Mouse (Mus musculus) liver, adult 2 months (tissue): ENCODE data around the gene Fxyd7. TPM values are rescaled to one million over a fixed set of nuclear protein-coding genes. Genes with fewer than 3 reads are reported as not detected.

Experiments used
- DNase-seq: peaks from one replicate; pipeline ENCODE4 v3.0.0-alpha.2; 2011; ENCODE audit warnings: low read depth, low spot score; ENCODE audit errors: extremely low read depth
- H3K27ac ChIP-seq: fragments of 200-500 bp; replicated peaks from 2 replicates; pipeline ENCODE4 v1.5.1; 2012; ENCODE audit warnings: low read depth, mild to moderate bottlenecking, control low read depth, inconsistent platforms, low read length; ENCODE audit not compliant: insufficient read depth
- H3K27me3 ChIP-seq: fragments of 200-500 bp; 2 replicates; pipeline ENCODE4 v1.6.1; 2012; ENCODE audit warnings: mild to moderate bottlenecking, moderate library complexity, low read length, inconsistent platforms; ENCODE audit not compliant: control insufficient read depth, insufficient read depth
- H3K36me3 ChIP-seq: fragments of 200-500 bp; 2 replicates; pipeline ENCODE4 v1.6.1; 2012; ENCODE audit warnings: low read length, inconsistent platforms; ENCODE audit not compliant: control insufficient read depth, insufficient read depth
- H3K4me1 ChIP-seq: fragments of 200-500 bp; 2 replicates; pipeline ENCODE4 v1.6.1; 2011; ENCODE audit warnings: low read length; ENCODE audit not compliant: control insufficient read depth, insufficient read depth
- H3K4me3 ChIP-seq: fragments of 200-500 bp; 2 replicates; pipeline ENCODE4 v1.5.1; 2011; ENCODE audit warnings: low read depth, mild to moderate bottlenecking, control low read depth, low read length, moderate library complexity; ENCODE audit not compliant: insufficient read depth
- H3K79me2 ChIP-seq: fragments of 200-500 bp; 2 replicates; pipeline ENCODE4 v1.6.1; 2012; ENCODE audit warnings: inconsistent platforms, mild to moderate bottlenecking, low read length, moderate library complexity; ENCODE audit not compliant: control insufficient read depth, insufficient read depth
- H3K9ac ChIP-seq: fragments of 200-500 bp; 2 replicates; pipeline ENCODE4 v1.6.1; 2012; ENCODE audit warnings: low read depth, mild to moderate bottlenecking, control low read depth, inconsistent platforms, low read length
- CTCF ChIP-seq: fragments of 200-500 bp; IDR thresholded peaks from 2 replicates; pipeline ENCODE4 v1.5.1; 2011; ENCODE audit warnings: low read depth, low read length, control low read depth
- POLR2A ChIP-seq: fragments of 200-500 bp; IDR thresholded peaks from 2 replicates; pipeline ENCODE4 v1.6.1; 2011; ENCODE audit warnings: low read length, control low read depth; ENCODE audit not compliant: insufficient read depth; ENCODE audit errors: extremely low read depth
- WGBS: fragments of 180-500 bp; shearing (Covaris S2); methylation state at CpG from one replicate; pipeline ENCODE4 v1.1.7; 2018; 5-methylcytosine and 5-hydroxymethylcytosine counted together
- polyA plus RNA-seq: library from polyadenylated mRNA; depleted of rRNA; stranded (reverse); fragments of >200 nt; gene quantifications from 2 replicates; pipeline ENCODE4 v1.2.3, GENCODE M21; 2012
- total RNA-seq: library from RNA; depleted of rRNA; stranded (reverse); fragments of >200 nt; gene quantifications from 2 replicates; pipeline ENCODE4 v1.2.3, GENCODE M21; 2014

Gene Fxyd7
- total and polyA plus RNA-seq, 2 experiments: 0.92 TPM; not detected in 1

- H3K27ac ChIP-seq: no peak overlapping the region
- TF ChIP-seq POLR2A (no peak), CTCF (no peak)
- no peaks in the 10 kb centered on the region for H3K79me2 ChIP-seq
- H3K36me3 ChIP-seq: no peaks in the 10 kb centered on the region
- H3K9ac ChIP-seq: no peak overlapping the region
- no peak overlapping the region for H3K4me3 ChIP-seq
- DNase-seq: no peak
- no peaks in the 10 kb centered on the region for H3K4me1 ChIP-seq
- no peaks in the 10 kb centered on the region for H3K27me3 ChIP-seq
These were observed 22.3 kb upstream of the Fxyd7 start for GRCm38 (mm10) chr7:31073546-31073945.

GRCm38 (mm10) chr7:31072326-31072725, 21.1 kb upstream of the Fxyd7 start:
- 79% methylated on average over 9 of the region's 9 CpGs for WGBS
- Histone ChIP-seq H3K4me1 (no peaks in the 10 kb centered on the region), H3K27me3 (no peaks in the 10 kb centered on the region), H3K36me3 (no peaks in the 10 kb centered on the region), H3K27ac (no peak overlapping the region), H3K79me2 (no peaks in the 10 kb centered on the region), H3K4me3 (no peak overlapping the region), H3K9ac (no peak overlapping the region)
- TF ChIP-seq POLR2A: no peak
- no peak for TF ChIP-seq CTCF
- no peak for DNase-seq

- DNase-seq: no peak
- WGBS: 89% methylated on average over 6 of the region's 6 CpGs
These were observed 19.1 kb upstream of the Fxyd7 start for GRCm38 (mm10) chr7:31070324-31070723.

DNA sequence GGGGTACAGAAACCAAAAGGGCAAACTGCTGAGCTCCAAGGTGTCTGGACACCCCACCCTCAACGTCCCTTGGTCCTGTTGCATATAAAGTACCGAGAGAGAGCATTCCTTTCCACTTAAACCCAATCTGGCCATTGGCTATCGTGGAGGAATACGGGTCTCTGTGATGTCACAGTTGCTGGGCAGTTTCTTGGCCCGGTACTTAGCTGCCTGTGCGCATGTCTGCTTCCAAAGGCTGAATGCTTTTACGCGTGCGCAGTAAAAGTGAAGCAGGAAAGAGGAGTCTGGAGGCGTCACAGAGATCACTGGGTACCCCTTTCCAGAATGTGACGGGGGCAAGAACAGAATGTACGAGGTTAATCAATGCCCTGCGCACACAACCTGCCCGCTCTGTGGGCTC, 18.2 kb upstream of the Fxyd7 start:
- Histone ChIP-seq H3K4me1 (no peaks in the 10 kb centered on the region), H3K9ac (no peak overlapping the region), H3K27me3 (no peaks in the 10 kb centered on the region), H3K36me3 (no peaks in the 10 kb centered on the region), H3K27ac (no peak overlapping the region), H3K4me3 (no peak overlapping the region), H3K79me2 (no peaks in the 10 kb centered on the region)
- DNase-seq: no peak
- TF ChIP-seq POLR2A (no peak), CTCF (no peak)
- WGBS: 90% methylated on average over 14 of the region's 14 CpGs

More at GRCm38 (mm10) chr7:31070324-31070723, 19.1 kb upstream of the Fxyd7 start:
- Histone ChIP-seq H3K79me2 (no peaks in the 10 kb centered on the region), H3K9ac (no peak overlapping the region), H3K27ac (no peak overlapping the region), H3K36me3 (no peaks in the 10 kb centered on the region), H3K4me3 (no peak overlapping the region), H3K27me3 (no peaks in the 10 kb centered on the region), H3K4me1 (no peaks in the 10 kb centered on the region)
- no peak for TF ChIP-seq CTCF
- no peak for TF ChIP-seq POLR2A

- TF ChIP-seq CTCF (no peak), POLR2A (no peak)
- H3K4me1 ChIP-seq: no peaks in the 10 kb centered on the region
- no peak overlapping the region for H3K27ac ChIP-seq
- no peaks in the 10 kb centered on the region for H3K79me2 ChIP-seq
- H3K27me3 ChIP-seq: no peaks in the 10 kb centered on the region
- no peak for DNase-seq
- no peak overlapping the region for H3K9ac ChIP-seq
- 54% methylated on average over 5 of the region's 5 CpGs for WGBS
- H3K4me3 ChIP-seq: no peak overlapping the region
- no peaks in the 10 kb centered on the region for H3K36me3 ChIP-seq
These were observed 16.6 kb upstream of the Fxyd7 start for GRCm38 (mm10) chr7:31067836-31068235.

- 85% methylated on average over 12 of the region's 12 CpGs for WGBS
- Histone ChIP-seq H3K79me2 (no peaks in the 10 kb centered on the region), H3K27ac (no peak overlapping the region), H3K4me1 (peaks cover 6% of the 10 kb centered on the region), H3K9ac (no peak overlapping the region), H3K4me3 (no peak overlapping the region), H3K27me3 (no peaks in the 10 kb centered on the region), H3K36me3 (no peaks in the 10 kb centered on the region)
- no peak for TF ChIP-seq CTCF
- TF ChIP-seq POLR2A: no peak
- DNase-seq: no peak
These were observed 11.8 kb upstream of the Fxyd7 start for GRCm38 (mm10) chr7:31063074-31063560.
